ENCODE assay signal across 14 mouse cellular contexts in genomic region chr8:54886987-54887785, GRCm38 (mm10). TPM values are rescaled to one million over a fixed set of nuclear protein-coding genes. Genes with fewer than 3 reads are reported as not detected.
DNase-seq lines count a peak whose midpoint lies in the region; ATAC-seq lines count a peak whose summit lies in the region.
"Had no signal": no experiment of that assay in that cellular context is flagged by ENCODE, and none has a peak within 500 bp of the region (broad histone marks: within the 10 kb centered on the region; RNA-seq: fewer than 3 reads in every experiment).

TSS of gene Wdr17 (minus strand) at chr8:54887184.

- no peaks in the 10 kb centered on the region for H3K9me3 ChIP-seq in forebrain, embryonic 15.5 days
- no peaks in the 10 kb centered on the region for H3K9me3 ChIP-seq in forebrain, embryonic 11.5 days (ENCODE audit: control insufficient read depth, low read length)
- no peaks in the 10 kb centered on the region for H3K9me3 ChIP-seq in midbrain, embryonic 14.5 days (ENCODE audit: control insufficient read depth, low read length)
- H3K9me3 ChIP-seq in midbrain, embryonic 11.5 days (ENCODE audit: control insufficient read depth, low read length), result no peaks in the 10 kb centered on the region
- no peaks in the 10 kb centered on the region for H3K9me3 ChIP-seq in neural tube, embryonic 15.5 days (replicated peaks)
- H3K9me3 ChIP-seq: embryonic facial prominence, embryonic 12.5 days had no signal

- no peak for ATAC-seq in forebrain, embryonic 15.5 days (replicated peaks)
- ATAC-seq in forebrain, embryonic 11.5 days (replicated peaks; ENCODE audit: low FRiP score), result no peak
- ATAC-seq in midbrain, embryonic 14.5 days (ENCODE audit: low FRiP score, low TSS enrichment), result no peak
- no peak for ATAC-seq in midbrain, embryonic 11.5 days (ENCODE audit: low FRiP score)
- no peak for ATAC-seq in neural tube, embryonic 15.5 days (ENCODE audit: low FRiP score)

- no peaks in the 10 kb centered on the region for H3K36me3 ChIP-seq in forebrain, embryonic 15.5 days
- H3K36me3 ChIP-seq in forebrain, embryonic 11.5 days (ENCODE audit: control insufficient read depth, insufficient read depth, low read length), result no peaks in the 10 kb centered on the region
- H3K36me3 ChIP-seq in midbrain, embryonic 14.5 days (ENCODE audit: control insufficient read depth, insufficient read depth, low read length), result no peaks in the 10 kb centered on the region
- no peaks in the 10 kb centered on the region for H3K36me3 ChIP-seq in midbrain, embryonic 11.5 days (ENCODE audit: control insufficient read depth, insufficient read depth, low read length)
- H3K36me3 ChIP-seq in neural tube, embryonic 15.5 days, result no peaks in the 10 kb centered on the region
- H3K36me3 ChIP-seq: embryonic facial prominence, embryonic 12.5 days had no signal

- no peak within 1 kb of the TSS for H3K4me2 ChIP-seq in forebrain, embryonic 15.5 days (replicated peaks)
- H3K4me2 ChIP-seq in forebrain, embryonic 11.5 days (ENCODE audit: low read depth, low read length, severe bottlenecking), result no peak within 1 kb of the TSS
- H3K4me2 ChIP-seq in midbrain, embryonic 14.5 days (ENCODE audit: low read length), result no peak within 1 kb of the TSS
- H3K4me2 ChIP-seq in midbrain, embryonic 11.5 days, result no peak within 1 kb of the TSS
- no peak within 1 kb of the TSS for H3K4me2 ChIP-seq in neural tube, embryonic 15.5 days
- H3K4me2 ChIP-seq: embryonic facial prominence, embryonic 12.5 days; liver, embryonic 11.5 days had no signal

- H3K9ac ChIP-seq in forebrain, embryonic 15.5 days (replicated peaks), result no peak within 1 kb of the TSS
- no peak within 1 kb of the TSS for H3K9ac ChIP-seq in forebrain, embryonic 11.5 days (ENCODE audit: low read length)
- H3K9ac ChIP-seq in midbrain, embryonic 14.5 days (replicated peaks; ENCODE audit: low read length), result no peak within 1 kb of the TSS
- no peak within 1 kb of the TSS for H3K9ac ChIP-seq in midbrain, embryonic 11.5 days (ENCODE audit: low read length)
- no peak within 1 kb of the TSS for H3K9ac ChIP-seq in neural tube, embryonic 15.5 days (replicated peaks)
- H3K9ac ChIP-seq: embryonic facial prominence, embryonic 12.5 days had no signal

- no peak within 1 kb of the TSS for H3K27ac ChIP-seq in forebrain, embryonic 15.5 days (replicated peaks)
- no peak within 1 kb of the TSS for H3K27ac ChIP-seq in forebrain, embryonic 11.5 days (ENCODE audit: low read depth, low read length)
- H3K27ac ChIP-seq in midbrain, embryonic 14.5 days (replicated peaks; ENCODE audit: low read depth, low read length), result no peak within 1 kb of the TSS
- no peak within 1 kb of the TSS for H3K27ac ChIP-seq in midbrain, embryonic 11.5 days (ENCODE audit: low read depth, low read length)
- H3K27ac ChIP-seq in neural tube, embryonic 15.5 days (replicated peaks), result no peak within 1 kb of the TSS
- H3K27ac ChIP-seq: embryonic facial prominence, embryonic 12.5 days had no signal

- no peaks in the 10 kb centered on the region for H3K4me1 ChIP-seq in forebrain, embryonic 15.5 days
- H3K4me1 ChIP-seq in forebrain, embryonic 11.5 days (replicated peaks; ENCODE audit: control insufficient read depth, insufficient read depth, low read length), result no peaks in the 10 kb centered on the region
- no peaks in the 10 kb centered on the region for H3K4me1 ChIP-seq in midbrain, embryonic 14.5 days (ENCODE audit: control insufficient read depth, insufficient read depth, low read length)
- no peaks in the 10 kb centered on the region for H3K4me1 ChIP-seq in midbrain, embryonic 11.5 days (ENCODE audit: control insufficient read depth, insufficient read depth, low read length)
- no peaks in the 10 kb centered on the region for H3K4me1 ChIP-seq in neural tube, embryonic 15.5 days
- H3K4me1 ChIP-seq: embryonic facial prominence, embryonic 12.5 days had no signal

- no peaks in the 10 kb centered on the region for H3K27me3 ChIP-seq in forebrain, embryonic 15.5 days
- no peaks in the 10 kb centered on the region for H3K27me3 ChIP-seq in forebrain, embryonic 11.5 days (ENCODE audit: control insufficient read depth, insufficient read depth, low read length)
- no peaks in the 10 kb centered on the region for H3K27me3 ChIP-seq in midbrain, embryonic 14.5 days (ENCODE audit: control insufficient read depth, insufficient read depth, low read length)
- H3K27me3 ChIP-seq in midbrain, embryonic 11.5 days (ENCODE audit: control insufficient read depth, insufficient read depth, low read length), result no peaks in the 10 kb centered on the region
- H3K27me3 ChIP-seq in neural tube, embryonic 15.5 days (replicated peaks), result no peaks in the 10 kb centered on the region
- H3K27me3 ChIP-seq: embryonic facial prominence, embryonic 12.5 days had no signal

- H3K4me3 ChIP-seq in forebrain, embryonic 15.5 days, result no peak within 1 kb of the TSS
- H3K4me3 ChIP-seq in forebrain, embryonic 11.5 days (ENCODE audit: low read depth, low read length), result no peak within 1 kb of the TSS
- H3K4me3 ChIP-seq in midbrain, embryonic 14.5 days (replicated peaks; ENCODE audit: low read depth, low read length), result no peak within 1 kb of the TSS
- H3K4me3 ChIP-seq in midbrain, embryonic 11.5 days (ENCODE audit: low read depth, low read length), result no peak within 1 kb of the TSS
- no peak within 1 kb of the TSS for H3K4me3 ChIP-seq in neural tube, embryonic 15.5 days (replicated peaks)
- H3K4me3 ChIP-seq: embryonic facial prominence, embryonic 12.5 days had no signal

- no peak for DNase-seq in forebrain, embryonic 11.5 days (ENCODE audit: low spot score)
- no peak for DNase-seq in midbrain, embryonic 14.5 days
- DNase-seq in midbrain, embryonic 11.5 days (ENCODE audit: low spot score, missing footprints), result no peak
- DNase-seq in layer of hippocampus, postnatal 36 days, result no peak
- DNase-seq in Muller cell, postnatal 12 days (ENCODE audit: inconsistent ontology term), result no peak
- no peak for DNase-seq in cerebellum, postnatal 14 days
- DNase-seq: cerebellum, adult 9-10 months; heart, adult 18-20 months; kidney, postnatal 10 days; thymus, postnatal 14 days had no signal

- 90% methylated on average over 9 of the region's 9 CpGs for WGBS in forebrain, embryonic 15.5 days
- 88% methylated on average over 9 of the region's 9 CpGs for WGBS in forebrain, embryonic 11.5 days
- 87% methylated on average over 9 of the region's 9 CpGs for WGBS in midbrain, embryonic 14.5 days
- WGBS in midbrain, embryonic 11.5 days, result 87% methylated on average over 9 of the region's 9 CpGs
- WGBS in neural tube, embryonic 15.5 days, result 87% methylated on average over 9 of the region's 9 CpGs

RNA-seq across cellular contexts. Expression of gene Wdr17, which starts in this region (rescaled TPM):
- polyA plus RNA-seq in forebrain, embryonic 15.5 days (2015; fragmentation: Nextera tagmentation; extraction: Ambion mirVana), result 14.9 and 16.4 TPM in 2 replicates
- polyA plus RNA-seq in forebrain, embryonic 11.5 days (2014; fragmentation: Nextera tagmentation; extraction: Ambion mirVana), result 2.7 and 6.6 TPM in 2 replicates
- polyA plus RNA-seq in midbrain, embryonic 14.5 days (2014; fragmentation: Nextera tagmentation; extraction: Ambion mirVana), result 15.2 and 19.0 TPM in 2 replicates
- 3.0 and 5.6 TPM in 2 replicates for polyA plus RNA-seq in midbrain, embryonic 11.5 days (2014; fragmentation: Nextera tagmentation; extraction: Ambion mirVana)
- 10 to 100 TPM; 29.1 to 30.2 TPM for total RNA-seq in layer of hippocampus, postnatal 36 days (2021)
- 10.3 and 15.1 TPM in 2 replicates for polyA plus RNA-seq in neural tube, embryonic 15.5 days (2015; fragmentation: Nextera tagmentation; extraction: Ambion mirVana)
- total RNA-seq: heart, adult 18-20 months had no signal
